Mouse (Mus musculus): Measurements from ENCODE around the gene Dzip1l.

DNA sequence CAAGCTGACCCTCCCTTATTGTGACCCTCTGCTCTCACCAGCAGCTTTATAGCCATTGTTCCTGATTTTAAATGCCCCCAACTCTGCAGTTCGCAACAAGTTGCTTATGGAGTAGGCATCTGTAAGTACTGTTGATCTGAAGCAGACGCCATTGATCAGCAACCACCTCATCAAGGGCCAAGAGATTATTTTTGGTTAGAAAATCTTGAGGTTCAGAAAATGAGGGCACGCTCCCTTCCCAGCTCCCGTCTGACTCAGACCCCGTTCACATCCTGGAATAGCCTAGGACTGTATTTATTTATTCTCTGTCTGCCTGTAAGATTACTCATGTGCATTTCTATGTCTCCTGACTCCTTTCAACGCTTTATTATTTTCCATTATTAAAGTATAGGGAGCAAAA lies 16.1 kb downstream of the Dzip1l start:
- TF ChIP-seq CTCF (IDR thresholded peaks at IDR 0.05; ENCODE audit: control insufficient read depth, insufficient read depth, insufficient replicate concordance, low read depth, low read length) (no peak), POLR2A (IDR thresholded peaks at IDR 0.05; ENCODE audit: control insufficient read depth, low read depth, low read length) (no peak)
